Mouse (Mus musculus): Measurements from ENCODE around the gene Sst. TPM values are rescaled to one million over a fixed set of nuclear protein-coding genes. Genes with fewer than 3 reads are reported as not detected.

The Sst gene
- total and polyA plus RNA-seq, 2 experiments from 2014 or later = 230 to 516 TPM

DNA sequence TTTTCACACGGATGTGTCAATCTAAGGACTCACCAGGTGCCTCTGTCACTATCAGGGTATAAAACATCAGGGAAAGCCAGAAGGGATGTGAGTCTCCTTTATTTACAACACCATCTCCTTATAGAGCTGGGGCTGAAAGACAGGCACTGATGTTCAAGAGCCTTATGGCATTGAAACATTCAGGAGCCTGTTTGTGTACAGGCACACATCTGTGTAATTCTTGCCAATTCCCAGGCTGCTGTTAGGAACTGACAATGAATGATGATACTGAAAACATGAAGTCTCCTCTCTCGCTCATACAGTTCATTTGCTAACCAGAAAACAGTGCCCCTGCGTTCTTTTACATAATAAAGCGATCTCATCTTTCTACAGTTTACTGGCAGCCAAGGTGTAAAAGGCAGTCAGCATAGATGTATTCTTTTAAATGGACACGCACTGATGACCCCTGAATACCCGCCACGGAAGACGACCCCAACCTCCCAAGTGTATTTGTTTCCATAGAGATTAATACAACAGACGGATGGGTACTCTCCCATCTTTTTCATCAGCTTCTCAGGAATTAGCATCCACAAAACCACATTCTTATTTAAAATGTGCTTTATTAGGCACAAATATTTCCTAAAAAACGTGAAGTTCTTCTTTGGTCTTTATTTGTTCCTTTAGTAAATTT lies 2.7 kb downstream of the Sst start:
- Histone ChIP-seq H3K4me3 (ENCODE audit: low read depth, low read length) (no peak overlapping the region), H3K36me3 (ENCODE audit: insufficient read depth) (no peaks in the 10 kb centered on the region), H3K9ac (no peak overlapping the region), H3K9me3 (ENCODE audit: low read length) (no peaks in the 10 kb centered on the region), H3K4me2 (ENCODE audit: low read depth) (no peak overlapping the region), H3K27ac (ENCODE audit: low read depth, low read length) (no peak overlapping the region), H3K4me1 (ENCODE audit: insufficient read depth) (no peaks in the 10 kb centered on the region), H3K27me3 (ENCODE audit: insufficient read depth, low read length) (peaks cover 34% of the 10 kb centered on the region)
- DNase-seq = no peak
- no peak for ATAC-seq
- TF ChIP-seq CTCF (IDR thresholded peaks at IDR 0.05; ENCODE audit: low read depth) = no peak
- WGBS = 71% methylated on average over 10 of the region's 10 CpGs

DNA sequence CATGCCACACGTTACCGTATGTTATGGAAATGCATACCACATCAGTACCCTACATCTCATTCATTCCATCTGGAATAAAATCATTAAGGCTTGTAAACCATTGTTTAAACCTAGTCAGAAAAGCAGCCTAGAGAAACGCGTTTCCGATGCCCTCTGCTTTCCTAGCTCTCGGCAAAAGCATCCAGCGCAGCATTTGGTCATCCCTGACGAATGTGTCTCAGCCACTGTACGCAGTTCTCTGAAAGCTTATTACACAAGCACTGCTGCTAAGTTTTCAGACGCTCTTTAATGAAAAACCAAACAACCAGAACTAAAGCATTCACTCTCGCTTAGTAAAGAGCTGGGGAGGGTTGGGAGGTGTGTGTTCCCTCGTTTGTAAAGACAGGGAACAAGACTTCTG lies 5.7 kb downstream of the Sst start:
- H3K27me3 ChIP-seq (ENCODE audit: insufficient read depth, low read length) = peaks cover 13% of the 10 kb centered on the region; the same call in 1 of the 2 replicates
- no peak overlapping the region for H3K4me3 ChIP-seq (ENCODE audit: low read depth, low read length)
- DNase-seq (no peak), ATAC-seq (no peak)
- no peaks in the 10 kb centered on the region for H3K9me3 ChIP-seq (ENCODE audit: low read length)
- no peaks in the 10 kb centered on the region for H3K4me1 ChIP-seq (ENCODE audit: insufficient read depth)
- no peak overlapping the region for H3K4me2 ChIP-seq (ENCODE audit: low read depth)
- no peak for TF ChIP-seq CTCF (IDR thresholded peaks at IDR 0.05; ENCODE audit: low read depth)
- H3K36me3 ChIP-seq (ENCODE audit: insufficient read depth) = no peaks in the 10 kb centered on the region
- 47% methylated on average over 12 of the region's 12 CpGs for WGBS
- H3K27ac ChIP-seq (ENCODE audit: low read depth, low read length) = no peak overlapping the region
- H3K9ac ChIP-seq = no peak overlapping the region

DNA sequence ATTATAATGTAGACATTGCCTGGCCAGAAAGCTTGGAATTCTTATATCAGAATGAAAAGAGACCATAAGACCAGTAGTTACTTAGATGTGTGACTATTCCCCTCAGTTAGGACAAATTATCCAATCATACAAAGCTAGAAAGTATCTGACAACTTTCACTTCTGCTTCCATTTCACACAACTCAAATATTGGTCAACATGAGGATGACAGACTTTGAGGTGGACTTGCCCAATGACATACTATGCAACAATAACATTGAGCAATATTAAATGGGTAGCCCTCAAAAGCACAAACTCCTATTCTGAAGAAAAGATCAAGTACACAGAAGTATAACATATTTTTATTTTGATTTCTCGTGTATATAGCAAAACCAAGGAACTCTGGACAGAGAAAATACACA lies 35.5 kb downstream of the Sst start:
- H3K9ac ChIP-seq = no peak overlapping the region
- H3K4me1 ChIP-seq (ENCODE audit: insufficient read depth) = no peaks in the 10 kb centered on the region
- 73% methylated on average over 1 of the region's 1 CpGs for WGBS
- H3K4me2 ChIP-seq (ENCODE audit: low read depth) = no peak overlapping the region
- H3K36me3 ChIP-seq (ENCODE audit: insufficient read depth) = no peaks in the 10 kb centered on the region
- DNase-seq (no peak), ATAC-seq (no peak)
- H3K9me3 ChIP-seq (ENCODE audit: low read length) = no peaks in the 10 kb centered on the region
- no peaks in the 10 kb centered on the region for H3K27me3 ChIP-seq (ENCODE audit: insufficient read depth, low read length)
- no peak overlapping the region for H3K4me3 ChIP-seq (ENCODE audit: low read depth, low read length)
- H3K27ac ChIP-seq (ENCODE audit: low read depth, low read length) = no peak overlapping the region
- no peak for TF ChIP-seq CTCF (IDR thresholded peaks at IDR 0.05; ENCODE audit: low read depth)

DNA sequence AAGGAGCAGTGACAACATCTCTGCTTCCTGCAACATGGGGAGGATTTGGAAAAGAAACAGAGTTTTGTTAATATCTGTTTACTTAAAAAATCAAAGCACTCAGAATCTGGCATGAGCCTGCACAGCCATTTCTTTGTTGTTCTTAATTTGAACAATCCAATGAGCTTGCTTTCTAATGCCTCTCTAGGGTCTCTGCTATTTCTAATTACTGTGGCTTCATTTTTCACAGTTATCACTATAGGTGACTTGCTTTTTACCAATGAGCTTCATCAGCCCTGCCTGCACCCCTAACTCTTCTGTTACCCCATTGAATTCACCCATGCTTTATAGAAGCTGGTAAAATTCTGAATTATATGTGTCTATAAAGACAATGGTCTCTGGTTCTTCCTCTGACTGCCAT lies 41.0 kb downstream of the Sst start:
- ATAC-seq (no peak), DNase-seq (no peak)
- no peaks in the 10 kb centered on the region; the same call in 1 of the 2 replicates for H3K27me3 ChIP-seq (ENCODE audit: insufficient read depth, low read length)
- H3K36me3 ChIP-seq (ENCODE audit: insufficient read depth) = no peaks in the 10 kb centered on the region
- no peak overlapping the region for H3K27ac ChIP-seq (ENCODE audit: low read depth, low read length)
- H3K4me1 ChIP-seq (ENCODE audit: insufficient read depth) = no peaks in the 10 kb centered on the region
- H3K9ac ChIP-seq = no peak overlapping the region
- 0 out of 2 replicates have a peak, but pooled peaks cover 5% of the 10 kb centered on the region for H3K9me3 ChIP-seq (ENCODE audit: low read length)
- no peak overlapping the region for H3K4me2 ChIP-seq (ENCODE audit: low read depth)
- no peak for TF ChIP-seq CTCF (IDR thresholded peaks at IDR 0.05; ENCODE audit: low read depth)
- no peak overlapping the region for H3K4me3 ChIP-seq (ENCODE audit: low read depth, low read length)

DNA sequence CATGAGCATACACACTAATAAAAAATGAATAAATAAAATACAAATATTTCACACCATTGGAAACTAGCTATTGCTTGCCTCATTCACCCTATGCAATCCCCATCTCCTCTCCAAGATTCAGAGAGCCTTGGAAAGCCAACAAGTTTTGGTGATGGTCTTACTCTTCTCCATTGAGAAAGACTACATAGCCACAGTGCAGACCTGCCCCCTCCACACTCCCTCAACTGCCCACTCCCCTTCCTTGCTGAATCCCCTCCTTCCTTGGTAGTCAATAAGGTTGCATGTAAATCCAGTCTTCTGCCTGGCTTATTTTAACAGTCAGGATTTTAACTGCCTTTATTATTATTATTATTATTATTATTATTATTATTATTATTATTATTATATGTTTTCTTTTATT lies 41.6 kb downstream of the Sst start:
- DNase-seq (no peak), ATAC-seq (no peak)
- no peak overlapping the region for H3K27ac ChIP-seq (ENCODE audit: low read depth, low read length)
- no peak for TF ChIP-seq CTCF (IDR thresholded peaks at IDR 0.05; ENCODE audit: low read depth)
- H3K36me3 ChIP-seq (ENCODE audit: insufficient read depth) = no peaks in the 10 kb centered on the region
- H3K9me3 ChIP-seq (ENCODE audit: low read length) = 0 out of 2 replicates have a peak, but pooled peaks cover 5% of the 10 kb centered on the region
- H3K4me1 ChIP-seq (ENCODE audit: insufficient read depth) = no peaks in the 10 kb centered on the region
- no peak overlapping the region for H3K4me2 ChIP-seq (ENCODE audit: low read depth)
- no peak overlapping the region for H3K9ac ChIP-seq
- H3K27me3 ChIP-seq (ENCODE audit: insufficient read depth, low read length) = peaks cover 3% of the 10 kb centered on the region; the same call in 1 of the 2 replicates
- no peak overlapping the region for H3K4me3 ChIP-seq (ENCODE audit: low read depth, low read length)

DNA sequence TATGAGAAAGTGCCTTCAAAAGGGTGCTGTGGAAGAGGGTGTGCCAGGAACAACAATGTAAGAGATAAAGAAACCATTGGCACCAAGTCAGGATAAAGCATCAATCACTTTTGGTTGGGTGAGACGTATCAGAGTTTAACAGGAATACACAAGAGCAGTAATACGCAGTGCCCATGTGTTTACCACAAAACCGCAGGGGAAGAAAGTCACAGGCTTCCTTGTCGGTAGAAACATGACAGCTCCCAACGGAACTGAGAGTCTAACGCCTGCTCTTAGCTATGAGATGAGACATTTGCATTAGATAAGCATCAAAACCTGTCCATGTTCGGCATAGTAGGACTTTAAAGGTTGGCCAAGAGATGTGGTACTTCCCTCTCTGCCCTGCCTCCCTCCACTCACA lies 46.1 kb downstream of the Sst start:
- H3K4me3 ChIP-seq (ENCODE audit: low read depth, low read length) = no peak overlapping the region
- no peaks in the 10 kb centered on the region for H3K4me1 ChIP-seq (ENCODE audit: insufficient read depth)
- no peak overlapping the region for H3K27ac ChIP-seq (ENCODE audit: low read depth, low read length)
- no peak for DNase-seq
- no peak for ATAC-seq
- peaks cover 17% of the 10 kb centered on the region; the same call in 1 of the 2 replicates for H3K27me3 ChIP-seq (ENCODE audit: insufficient read depth, low read length)
- 92% methylated on average over 7 of the region's 7 CpGs for WGBS
- no peak overlapping the region for H3K4me2 ChIP-seq (ENCODE audit: low read depth)
- H3K9ac ChIP-seq = no peak overlapping the region
- no peaks in the 10 kb centered on the region for H3K36me3 ChIP-seq (ENCODE audit: insufficient read depth)
- TF ChIP-seq CTCF (IDR thresholded peaks at IDR 0.05; ENCODE audit: low read depth) = no peak
- 0 out of 2 replicates have a peak, but pooled peaks cover 5% of the 10 kb centered on the region for H3K9me3 ChIP-seq (ENCODE audit: low read length)

DNA sequence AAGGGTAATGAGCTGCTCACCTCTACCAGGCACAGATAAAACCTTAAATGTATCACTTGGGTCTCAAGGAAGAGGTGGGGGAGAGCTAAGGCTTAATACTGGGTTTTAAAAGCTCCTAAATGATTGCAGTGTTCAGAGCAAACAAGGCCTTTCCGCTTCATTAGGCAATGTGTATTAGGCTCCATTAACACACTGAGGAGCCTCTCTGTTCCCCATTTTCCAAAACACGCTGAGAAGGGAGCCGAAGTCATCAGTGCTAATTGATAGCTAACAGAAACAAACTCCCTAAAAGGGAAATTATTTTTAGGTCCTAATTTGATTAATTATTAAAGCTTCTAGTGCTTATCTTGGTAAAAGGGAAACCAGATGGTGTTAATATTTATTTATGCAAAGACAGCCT lies 48.1 kb downstream of the Sst start:
- H3K9ac ChIP-seq = no peak overlapping the region
- H3K4me1 ChIP-seq (ENCODE audit: insufficient read depth) = no peaks in the 10 kb centered on the region
- no peak for TF ChIP-seq CTCF (IDR thresholded peaks at IDR 0.05; ENCODE audit: low read depth)

More for the DNA sequence above, 48.1 kb downstream of the Sst start:
- Histone ChIP-seq H3K9me3 (ENCODE audit: low read length) (0 out of 2 replicates have a peak, but pooled peaks cover 3% of the 10 kb centered on the region), H3K27me3 (ENCODE audit: insufficient read depth, low read length) (peaks cover 27% of the 10 kb centered on the region), H3K4me3 (ENCODE audit: low read depth, low read length) (no peak overlapping the region), H3K36me3 (ENCODE audit: insufficient read depth) (no peaks in the 10 kb centered on the region), H3K4me2 (ENCODE audit: low read depth) (no peak overlapping the region), H3K27ac (ENCODE audit: low read depth, low read length) (no peak overlapping the region)
- 21% methylated on average over 3 of the region's 3 CpGs for whole genome bisulfite sequencing
- ATAC-seq (no peak; the same call in 1 of the 2 replicates), DNase-seq (no peak)

Other genes starting within 250 kb of the Sst start
- gene Rtp2, start 41.4 kb upstream of the Sst start, total RNA-seq (2014; rRNA removed) = 0.38 and 0.62 TPM in 2 replicates
- 0.24 and 0.36 TPM in 2 replicates for gene Rtp2, start 41.4 kb upstream of the Sst start, polyA plus RNA-seq (2015; fragmentation: Nextera tagmentation; extraction: Ambion mirVana)
- gene Gm37419, start 97.5 kb upstream of the Sst start, total RNA-seq (2014; rRNA removed) = not detected in 2 replicates
- gene Gm37419, start 97.5 kb upstream of the Sst start, polyA plus RNA-seq (2015; fragmentation: Nextera tagmentation; extraction: Ambion mirVana) = not detected in 2 replicates
- gene Bcl6, start 97.9 kb upstream of the Sst start, total RNA-seq (2014; rRNA removed) = 7.5 and 9.2 TPM in 2 replicates
- 0.69 and 0.92 TPM in 2 replicates for gene Bcl6, start 97.9 kb upstream of the Sst start, polyA plus RNA-seq (2015; fragmentation: Nextera tagmentation; extraction: Ambion mirVana)